Mouse (Mus musculus): ENCODE data around the gene B3gnt2. TPM values are rescaled to one million over a fixed set of nuclear protein-coding genes. Genes with fewer than 3 reads are reported as not detected.

The B3gnt2 gene
- total RNA-seq, 1 experiment, result 25.7 TPM

GRCm38 (mm10) chr11:22864305-22865060 lies 3.7 kb upstream of the B3gnt2 start:
- no peak for DNase-seq (ENCODE audit: low read depth, low spot score)
- in situ Hi-C loops (cut with MboI; ENCODE audit: low sequenced_read_pairs in 2 of 2, unreplicated experiment in 2 of 2), result no loop called here
- no peak overlapping the region for H3K4me3 ChIP-seq (ENCODE audit: insufficient read depth in 1 of 2, low read depth in 1 of 2, low read length in 2 of 2, poor library complexity in 1 of 2, severe bottlenecking in 1 of 2)

GRCm38 (mm10) chr11:22863581-22863980 lies 2.8 kb upstream of the B3gnt2 start:
- no peak overlapping the region for H3K9ac ChIP-seq (ENCODE audit: insufficient read depth, low read depth, low read length, poor library complexity, severe bottlenecking)
- peaks cover 3 to 6% of the 10 kb centered on the region in 2 experiments; a peak in 1 of 4 replicates for H3K4me1 ChIP-seq (ENCODE audit: control insufficient read depth in 2 of 2, insufficient read depth in 2 of 2, low read length in 2 of 2, poor library complexity in 1 of 2)
- no peak for DNase-seq (ENCODE audit: low read depth, low spot score)
- in situ Hi-C loops (cut with MboI; ENCODE audit: low sequenced_read_pairs in 2 of 2, unreplicated experiment in 2 of 2), result no loop called here
- no peak overlapping the region for H3K27ac ChIP-seq (ENCODE audit: insufficient read depth, low read depth, low read length, poor library complexity, severe bottlenecking)
- H3K9me3 ChIP-seq (ENCODE audit: control insufficient read depth, insufficient read depth, low read depth, low read length), result no peaks in the 10 kb centered on the region
- no peaks in the 10 kb centered on the region for H3K36me3 ChIP-seq (ENCODE audit: control insufficient read depth, insufficient read depth, low read length, poor library complexity, severe bottlenecking)
- TF ChIP-seq HCFC1 (IDR thresholded peaks at IDR 0.05; ENCODE audit: borderline replicate concordance, insufficient read depth, low read length) (no peak), MAFK (IDR thresholded peaks at IDR 0.05; ENCODE audit: insufficient read depth, low read depth, low read length) (no peak), CHD2 (IDR thresholded peaks at IDR 0.05; ENCODE audit: low read depth, low read length) (no peak), ZNF384 (IDR thresholded peaks at IDR 0.05; ENCODE audit: low read depth, low read length) (no peak), ZC3H11A (IDR thresholded peaks at IDR 0.05; ENCODE audit: borderline replicate concordance, low read depth, low read length) (no peak)
- no peak overlapping the region for H3K4me3 ChIP-seq (ENCODE audit: insufficient read depth in 1 of 2, low read depth in 1 of 2, low read length in 2 of 2, poor library complexity in 1 of 2, severe bottlenecking in 1 of 2)

More at GRCm38 (mm10) chr11:22864305-22865060, 3.7 kb upstream of the B3gnt2 start:
- H3K4me1 ChIP-seq (ENCODE audit: control insufficient read depth in 2 of 2, insufficient read depth in 2 of 2, low read length in 2 of 2, poor library complexity in 1 of 2), result peaks cover 3 to 6% of the 10 kb centered on the region in 2 experiments; a peak in 1 of 4 replicates
- TF ChIP-seq MAFK (IDR thresholded peaks at IDR 0.05; ENCODE audit: insufficient read depth, low read depth, low read length) (no peak), ZNF384 (IDR thresholded peaks at IDR 0.05; ENCODE audit: low read depth, low read length) (no peak)
- no peak overlapping the region for H3K27ac ChIP-seq (ENCODE audit: insufficient read depth, low read depth, low read length, poor library complexity, severe bottlenecking)
- no peaks in the 10 kb centered on the region for H3K9me3 ChIP-seq (ENCODE audit: control insufficient read depth, insufficient read depth, low read depth, low read length)
- no peak overlapping the region for H3K9ac ChIP-seq (ENCODE audit: insufficient read depth, low read depth, low read length, poor library complexity, severe bottlenecking)
- H3K36me3 ChIP-seq (ENCODE audit: control insufficient read depth, insufficient read depth, low read length, poor library complexity, severe bottlenecking), result no peaks in the 10 kb centered on the region

- H3K4me3 ChIP-seq (ENCODE audit: insufficient read depth in 1 of 2, low read depth in 1 of 2, low read length in 2 of 2, poor library complexity in 1 of 2, severe bottlenecking in 1 of 2), result peak overlapping the region in 1 of 2 experiments; percentile 94; a peak in 2 of 4 replicates
- no peak overlapping the region for H3K9ac ChIP-seq (ENCODE audit: insufficient read depth, low read depth, low read length, poor library complexity, severe bottlenecking)
- DNase-seq (ENCODE audit: low read depth, low spot score), result no peak
- no peak for TF ChIP-seq MAFK (IDR thresholded peaks at IDR 0.05; ENCODE audit: insufficient read depth, low read depth, low read length)
- TF ChIP-seq CHD2 (IDR thresholded peaks at IDR 0.05; ENCODE audit: low read depth, low read length), result no peak
- no peak for TF ChIP-seq ZNF384 (IDR thresholded peaks at IDR 0.05; ENCODE audit: low read depth, low read length)
- TF ChIP-seq ZC3H11A (IDR thresholded peaks at IDR 0.05; ENCODE audit: borderline replicate concordance, low read depth, low read length), result no peak
- TF ChIP-seq HCFC1 (IDR thresholded peaks at IDR 0.05; ENCODE audit: borderline replicate concordance, insufficient read depth, low read length), result no peak
- H3K27ac ChIP-seq (ENCODE audit: insufficient read depth, low read depth, low read length, poor library complexity, severe bottlenecking), result no peak overlapping the region
- H3K36me3 ChIP-seq (ENCODE audit: control insufficient read depth, insufficient read depth, low read length, poor library complexity, severe bottlenecking), result no peaks in the 10 kb centered on the region
- in situ Hi-C loops (cut with MboI; ENCODE audit: low sequenced_read_pairs in 2 of 2, unreplicated experiment in 2 of 2), result no loop called here
- H3K9me3 ChIP-seq (ENCODE audit: control insufficient read depth, insufficient read depth, low read depth, low read length), result no peaks in the 10 kb centered on the region
- peaks cover 4 to 6% of the 10 kb centered on the region in 2 experiments; a peak in 2 of 4 replicates for H3K4me1 ChIP-seq (ENCODE audit: control insufficient read depth in 2 of 2, insufficient read depth in 2 of 2, low read length in 2 of 2, poor library complexity in 1 of 2)
Observed at GRCm38 (mm10) chr11:22861315-22861714, 554 bp upstream of the B3gnt2 start.

GRCm38 (mm10) chr11:22859633-22860334 lies 977 bp downstream of the B3gnt2 start:
- H3K9ac ChIP-seq (ENCODE audit: insufficient read depth, low read depth, low read length, poor library complexity, severe bottlenecking), result peak overlapping the region; percentile 94
- in situ Hi-C loops (cut with MboI; ENCODE audit: low sequenced_read_pairs in 2 of 2, unreplicated experiment in 2 of 2), result no loop called here
- peak; percentile 87 for DNase-seq (ENCODE audit: low read depth, low spot score)
- H3K27ac ChIP-seq (ENCODE audit: insufficient read depth, low read depth, low read length, poor library complexity, severe bottlenecking), result peak overlapping the region; percentile 86
- no peak for TF ChIP-seq CHD2 (IDR thresholded peaks at IDR 0.05; ENCODE audit: low read depth, low read length)
- TF ChIP-seq ZNF384 (IDR thresholded peaks at IDR 0.05; ENCODE audit: low read depth, low read length), result no peak
- TF ChIP-seq ZC3H11A (IDR thresholded peaks at IDR 0.05; ENCODE audit: borderline replicate concordance, low read depth, low read length), result no peak
- TF ChIP-seq HCFC1 (IDR thresholded peaks at IDR 0.05; ENCODE audit: borderline replicate concordance, insufficient read depth, low read length), result no peak
- no peak for TF ChIP-seq MAFK (IDR thresholded peaks at IDR 0.05; ENCODE audit: insufficient read depth, low read depth, low read length)
- H3K36me3 ChIP-seq (ENCODE audit: control insufficient read depth, insufficient read depth, low read length, poor library complexity, severe bottlenecking), result no peaks in the 10 kb centered on the region
- no peaks in the 10 kb centered on the region for H3K9me3 ChIP-seq (ENCODE audit: control insufficient read depth, insufficient read depth, low read depth, low read length)
- peak overlapping the region; percentile 94 to 97 for H3K4me3 ChIP-seq (ENCODE audit: insufficient read depth in 1 of 2, low read depth in 1 of 2, low read length in 2 of 2, poor library complexity in 1 of 2, severe bottlenecking in 1 of 2)
- peaks cover 3 to 8% of the 10 kb centered on the region in 2 experiments; a peak in 2 of 4 replicates for H3K4me1 ChIP-seq (ENCODE audit: control insufficient read depth in 2 of 2, insufficient read depth in 2 of 2, low read length in 2 of 2, poor library complexity in 1 of 2)
